26 mouse cellular contexts compared by ENCODE assay signal in genomic region chr10:101532325-101532724, GRCm38 (mm10).
DNase-seq lines count a peak whose midpoint lies in the region; ATAC-seq and TF ChIP-seq lines count a peak whose summit lies in the region.
"Had no signal": no experiment of that assay in that cellular context is flagged by ENCODE, and none has a peak within 500 bp of the region (broad histone marks: within the 10 kb centered on the region; RNA-seq: fewer than 3 reads in every experiment).

No protein-coding gene starts in this region.

- ATAC-seq in hindbrain, postnatal 0 days, result 0 out of 2 replicates have a peak, but pooled peaks have one; percentile 12
- no peak for ATAC-seq in hindbrain, embryonic 13.5 days (ENCODE audit: low FRiP score)
- ATAC-seq: forebrain, embryonic 15.5 days; intestine, embryonic 15.5 days had no signal

- no peaks in the 10 kb centered on the region for H3K9me3 ChIP-seq in hindbrain, postnatal 0 days (ENCODE audit: low read length)
- no peaks in the 10 kb centered on the region for H3K9me3 ChIP-seq in hindbrain, embryonic 13.5 days
- H3K9me3 ChIP-seq: embryonic facial prominence, embryonic 13.5 days; forebrain, embryonic 15.5 days; heart, embryonic 12.5 days; hindbrain, embryonic 10.5 days; intestine, embryonic 15.5 days; limb, embryonic 15.5 days; liver, embryonic 15.5 days had no signal

- no peaks in the 10 kb centered on the region for H3K4me1 ChIP-seq in hindbrain, postnatal 0 days (ENCODE audit: insufficient read depth, low read length)
- H3K4me1 ChIP-seq in hindbrain, embryonic 13.5 days (replicated peaks), result no peaks in the 10 kb centered on the region
- H3K4me1 ChIP-seq: embryonic facial prominence, embryonic 13.5 days; forebrain, embryonic 15.5 days; heart, embryonic 12.5 days; hindbrain, embryonic 10.5 days; intestine, embryonic 15.5 days; limb, embryonic 15.5 days; liver, embryonic 15.5 days had no signal

- DNase-seq in cerebellum, postnatal 10 days, result peak; percentile 19 to 26
- no peak for DNase-seq in cerebellum, adult 8-10 months
- peak; percentile 53 for DNase-seq in hindbrain, postnatal 0 days (ENCODE audit: low spot score)
- peak; percentile 74 for DNase-seq in brain, embryonic 14.5 days (ENCODE audit: low read depth)
- DNase-seq in retina, embryonic 14.5 days (ENCODE audit: low spot score), result peak; percentile 77
- no peak for DNase-seq in liver
- DNase-seq: adrenal gland, postnatal 10 days; cerebellum, adult 9-11 months; gastrocnemius, postnatal 14 days; heart, adult 18-20 months; heart, postnatal 10 days; kidney, adult 8-10 months; kidney, postnatal 10 days; left cerebral cortex, postnatal 4 days; right cerebral cortex, postnatal 25 days; spleen, adult 18-20 months; thymus, postnatal 14 days had no signal

- H3K27me3 ChIP-seq in hindbrain, postnatal 0 days (ENCODE audit: insufficient read depth, low read length), result no peaks in the 10 kb centered on the region
- no peaks in the 10 kb centered on the region for H3K27me3 ChIP-seq in hindbrain, embryonic 13.5 days
- H3K27me3 ChIP-seq: embryonic facial prominence, embryonic 13.5 days; forebrain, embryonic 15.5 days; heart, embryonic 12.5 days; intestine, embryonic 15.5 days; limb, embryonic 15.5 days; liver, embryonic 15.5 days had no signal

- no peak overlapping the region for H3K27ac ChIP-seq in hindbrain, postnatal 0 days
- no peak overlapping the region for H3K27ac ChIP-seq in hindbrain, embryonic 13.5 days
- H3K27ac ChIP-seq: embryonic facial prominence, embryonic 13.5 days; forebrain, embryonic 15.5 days; hindbrain, embryonic 10.5 days; intestine, embryonic 15.5 days; limb, embryonic 15.5 days; liver, embryonic 15.5 days; macrophage had no signal

- no peak for TF ChIP-seq POLR2A in brain, embryonic 14.5 days (IDR thresholded peaks at IDR 0.05; ENCODE audit: borderline replicate concordance, extremely low read depth, insufficient read depth, insufficient read length, poor library complexity, severe bottlenecking)

- no peak for TF ChIP-seq CTCF in hindbrain, postnatal 0 days (IDR thresholded peaks at IDR 0.05; ENCODE audit: low read depth)
- no peak for TF ChIP-seq CTCF in brain, embryonic 14.5 days (IDR thresholded peaks at IDR 0.05; ENCODE audit: borderline replicate concordance, extremely low read depth, insufficient read depth, insufficient read length)

- no peak overlapping the region for H3K9ac ChIP-seq in hindbrain, postnatal 0 days (replicated peaks; ENCODE audit: low read length)
- H3K9ac ChIP-seq in hindbrain, embryonic 13.5 days, result no peak overlapping the region
- H3K9ac ChIP-seq: embryonic facial prominence, embryonic 13.5 days; forebrain, embryonic 15.5 days; heart, embryonic 12.5 days; intestine, embryonic 15.5 days; limb, embryonic 15.5 days; liver, embryonic 15.5 days had no signal

- H3K4me3 ChIP-seq in hindbrain, postnatal 0 days (ENCODE audit: low read length), result no peak overlapping the region
- no peak overlapping the region for H3K4me3 ChIP-seq in hindbrain, embryonic 13.5 days
- H3K4me3 ChIP-seq: embryonic facial prominence, embryonic 13.5 days; forebrain, embryonic 15.5 days; heart, embryonic 12.5 days; hindbrain, embryonic 10.5 days; intestine, embryonic 15.5 days; limb, embryonic 15.5 days; liver, embryonic 15.5 days had no signal

- H3K36me3 ChIP-seq in hindbrain, postnatal 0 days (ENCODE audit: insufficient read depth, low read length), result no peaks in the 10 kb centered on the region
- H3K36me3 ChIP-seq in hindbrain, embryonic 13.5 days, result no peaks in the 10 kb centered on the region
- H3K36me3 ChIP-seq: embryonic facial prominence, embryonic 13.5 days; forebrain, embryonic 15.5 days; heart, embryonic 12.5 days; hindbrain, embryonic 10.5 days; intestine, embryonic 15.5 days; limb, embryonic 15.5 days; liver, embryonic 15.5 days had no signal

- 34% methylated on average over 2 of the region's 2 CpGs for WGBS in hindbrain, postnatal 0 days
- WGBS in hindbrain, embryonic 13.5 days, result 62% methylated on average over 2 of the region's 2 CpGs

- no peak overlapping the region for H3K4me2 ChIP-seq in hindbrain, postnatal 0 days (ENCODE audit: low read depth, low read length)
- H3K4me2 ChIP-seq in hindbrain, embryonic 13.5 days, result no peak overlapping the region
- H3K4me2 ChIP-seq: embryonic facial prominence, embryonic 13.5 days; forebrain, embryonic 15.5 days; heart, embryonic 12.5 days; intestine, embryonic 15.5 days; limb, embryonic 15.5 days; liver, embryonic 15.5 days had no signal

Comparison
In these comparisons a context has a peak if more than half of its experiments do, and no peak if none do; other contexts are left out.
1. DNase-seq: peak in cerebellum, postnatal 10 days (2 of 2), hindbrain, postnatal 0 days (single experiment), brain, embryonic 14.5 days (single experiment) and retina, embryonic 14.5 days (single experiment); none in cerebellum, adult 8-10 months (single experiment) and liver (single experiment).